Mouse (Mus musculus) bone marrow macrophage, adult 2 months (primary cell): ENCODE results near the gene Gm10491.

ENCODE experiments used
- CTCF ChIP-seq: IDR thresholded peaks from 2 replicates; pipeline ENCODE4 v1.5.1; 2012; ENCODE audit warnings: low read depth, mild to moderate bottlenecking, low read length, moderate library complexity
- POLR2A ChIP-seq: IDR thresholded peaks from 2 replicates; pipeline ENCODE4 v1.6.1; 2012; ENCODE audit warnings: mild to moderate bottlenecking, low read depth, low read length, borderline replicate concordance

DNA sequence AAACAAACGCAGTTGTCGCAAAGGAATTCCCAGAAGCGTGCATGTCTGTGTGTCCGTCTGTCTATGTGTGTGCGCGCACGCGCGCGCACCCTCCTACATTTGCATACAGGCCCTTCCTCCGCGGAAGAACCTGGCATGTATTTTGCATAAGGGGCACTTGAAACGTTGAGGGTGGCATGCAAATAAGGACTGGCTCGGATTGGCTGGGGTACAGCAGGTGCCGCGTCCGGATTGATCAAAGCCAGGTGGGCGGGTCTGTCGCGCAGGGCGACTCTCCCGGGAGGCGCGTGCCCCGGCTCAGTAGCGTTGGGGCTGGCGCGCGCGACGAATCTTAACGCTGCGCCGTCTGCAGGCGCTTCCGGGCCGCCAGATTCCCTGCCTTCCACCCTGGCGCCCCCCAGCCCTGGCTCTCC, 29.6 kb downstream of the Gm10491 start, which contains the start of gene Pim2:
- TF ChIP-seq CTCF: no peak
- TF ChIP-seq POLR2A: no peak
